ENCODE assay signal across 22 mouse cellular contexts in the genomic region with DNA sequence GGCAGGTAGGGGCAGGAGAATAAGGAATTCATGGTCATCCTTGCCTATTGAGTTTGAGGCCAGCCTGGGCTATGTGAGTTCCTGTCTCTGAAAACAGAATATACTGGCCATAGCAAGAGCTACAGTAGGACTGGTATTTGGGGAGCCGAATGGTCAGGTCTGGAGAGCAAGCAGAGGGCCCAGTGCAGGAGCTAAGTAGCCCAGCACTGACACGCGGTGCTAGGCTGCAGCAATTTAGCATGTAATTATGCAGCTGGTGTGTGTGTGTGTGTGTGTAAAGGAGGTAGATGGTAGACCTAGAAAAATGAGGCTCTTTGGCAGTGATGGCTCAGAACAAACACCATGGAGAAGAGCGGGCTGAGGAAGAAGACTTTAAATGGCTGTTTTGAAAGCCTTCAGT. TPM values are rescaled to one million over a fixed set of nuclear protein-coding genes. Genes with fewer than 3 reads are reported as not detected.
DNase-seq lines count a peak whose midpoint lies in the region; ATAC-seq lines count a peak whose summit lies in the region.
"Had no signal": no experiment of that assay in that cellular context is flagged by ENCODE, and none has a peak within 500 bp of the region (broad histone marks: within the 10 kb centered on the region; RNA-seq: fewer than 3 reads in every experiment).

No protein-coding gene starts in this region.

- no peak overlapping the region for H3K27ac ChIP-seq in heart, embryonic 12.5 days (ENCODE audit: poor library complexity, severe bottlenecking)
- H3K27ac ChIP-seq in liver, embryonic 11.5 days (ENCODE audit: low read depth, low read length), result no peak overlapping the region
- H3K27ac ChIP-seq in liver, embryonic 12.5 days, result no peak overlapping the region
- H3K27ac ChIP-seq: embryonic facial prominence, embryonic 13.5 days; embryonic facial prominence, embryonic 15.5 days; forebrain, embryonic 10.5 days; forebrain, embryonic 12.5 days had no signal

- H3K4me1 ChIP-seq in heart, embryonic 12.5 days (replicated peaks), result peaks cover 23% of the 10 kb centered on the region
- peaks cover 26% of the 10 kb centered on the region for H3K4me1 ChIP-seq in liver, embryonic 11.5 days (replicated peaks; ENCODE audit: control insufficient read depth, insufficient read depth, low read length)
- H3K4me1 ChIP-seq in liver, embryonic 12.5 days, result peaks cover 60% of the 10 kb centered on the region

- no peak overlapping the region for H3K9ac ChIP-seq in heart, embryonic 12.5 days
- H3K9ac ChIP-seq in liver, embryonic 11.5 days (ENCODE audit: low read depth, low read length), result peak overlapping the region; percentile 20; the same call in 1 of the 2 replicates
- H3K9ac ChIP-seq in liver, embryonic 12.5 days, result no peak overlapping the region
- H3K9ac ChIP-seq: embryonic facial prominence, embryonic 13.5 days; embryonic facial prominence, embryonic 15.5 days; forebrain, embryonic 12.5 days had no signal

- peak; percentile 83 for DNase-seq in heart, adult 11 months
- no peak for DNase-seq in liver, embryonic 11.5 days (ENCODE audit: low spot score)
- peak; percentile 6 for DNase-seq in naive thymus-derived CD4-positive, alpha-beta T cell, adult 2 months (ENCODE audit: low read depth)
- no peak for DNase-seq in urinary bladder, postnatal 36 days (ENCODE audit: low spot score in 2 of 2)
- DNase-seq: adrenal gland, adult 2 months; adrenal gland, postnatal 10 days; adrenal gland, postnatal 25 days; cerebellum, adult 11 months; cerebellum, adult 18-20 months; cerebellum, adult 8-10 months; cerebellum, adult 9-11 months; cerebellum, postnatal 14 days; cerebellum, postnatal 36 days; embryo, embryonic 11 days had no signal

- no peak overlapping the region for H3K4me3 ChIP-seq in heart, embryonic 12.5 days
- no peak overlapping the region for H3K4me3 ChIP-seq in liver, embryonic 11.5 days (ENCODE audit: low read depth, low read length)
- H3K4me3 ChIP-seq in liver, embryonic 12.5 days, result no peak overlapping the region
- H3K4me3 ChIP-seq: embryonic facial prominence, embryonic 13.5 days; embryonic facial prominence, embryonic 15.5 days; erythroblast, embryonic 14.5 days; forebrain, embryonic 10.5 days; forebrain, embryonic 12.5 days had no signal

- H3K36me3 ChIP-seq in heart, embryonic 12.5 days, result peaks cover 44% of the 10 kb centered on the region
- H3K36me3 ChIP-seq in liver, embryonic 11.5 days (ENCODE audit: control insufficient read depth, insufficient read depth, low read length), result peaks cover 6% of the 10 kb centered on the region; the same call in 1 of the 2 replicates
- peaks cover 55% of the 10 kb centered on the region for H3K36me3 ChIP-seq in liver, embryonic 12.5 days

- WGBS in heart, embryonic 12.5 days, result 95% methylated on average over 4 of the region's 4 CpGs
- 91% methylated on average over 4 of the region's 4 CpGs for WGBS in liver, embryonic 11.5 days
- 87% methylated on average over 4 of the region's 4 CpGs for WGBS in liver, embryonic 12.5 days (ENCODE audit: insufficient replicate concordance)

- no peaks in the 10 kb centered on the region for H3K27me3 ChIP-seq in heart, embryonic 12.5 days (replicated peaks)
- no peaks in the 10 kb centered on the region for H3K27me3 ChIP-seq in liver, embryonic 11.5 days (replicated peaks; ENCODE audit: control insufficient read depth, insufficient read depth, low read length)
- no peaks in the 10 kb centered on the region for H3K27me3 ChIP-seq in liver, embryonic 12.5 days (replicated peaks)
- H3K27me3 ChIP-seq: embryonic facial prominence, embryonic 13.5 days; embryonic facial prominence, embryonic 15.5 days; forebrain, embryonic 12.5 days had no signal

- no peak overlapping the region for H3K4me2 ChIP-seq in heart, embryonic 12.5 days
- no peak overlapping the region for H3K4me2 ChIP-seq in liver, embryonic 11.5 days
- H3K4me2 ChIP-seq in liver, embryonic 12.5 days, result no peak overlapping the region
- H3K4me2 ChIP-seq: embryonic facial prominence, embryonic 13.5 days; embryonic facial prominence, embryonic 15.5 days; forebrain, embryonic 12.5 days had no signal

- ATAC-seq in heart, embryonic 12.5 days (ENCODE audit: insufficient number of reproducible peaks, low FRiP score), result no peak
- ATAC-seq in liver, embryonic 11.5 days (replicated peaks; ENCODE audit: low FRiP score), result no peak
- ATAC-seq in liver, embryonic 12.5 days, result no peak
- ATAC-seq: forebrain, embryonic 14.5 days had no signal

- no peaks in the 10 kb centered on the region for H3K9me3 ChIP-seq in heart, embryonic 12.5 days (replicated peaks)
- no peaks in the 10 kb centered on the region for H3K9me3 ChIP-seq in liver, embryonic 11.5 days (ENCODE audit: control insufficient read depth, low read length)
- no peaks in the 10 kb centered on the region for H3K9me3 ChIP-seq in liver, embryonic 12.5 days (replicated peaks)
- H3K9me3 ChIP-seq: embryonic facial prominence, embryonic 13.5 days; embryonic facial prominence, embryonic 15.5 days; forebrain, embryonic 10.5 days; forebrain, embryonic 12.5 days had no signal

RNA-seq across cellular contexts. Expression of a gene that starts 6.7 kb away (rescaled TPM):
- polyA plus RNA-seq in heart, embryonic 12.5 days (2016; fragmentation: Nextera tagmentation; extraction: Ambion mirVana), result 14.1 and 15.7 TPM in 2 replicates
- 12.9 and 14.2 TPM in 2 replicates for polyA plus RNA-seq in liver, embryonic 11.5 days (2014; fragmentation: Nextera tagmentation; extraction: Ambion mirVana)
- polyA plus RNA-seq in liver, embryonic 12.5 days (2016; fragmentation: Nextera tagmentation; extraction: Ambion mirVana), result 9.2 and 9.3 TPM in 2 replicates

RNA-seq across cellular contexts. Expression of a gene that starts 12.8 kb away (rescaled TPM):
- 48.7 and 52.1 TPM in 2 replicates for polyA plus RNA-seq in heart, embryonic 12.5 days (2016; fragmentation: Nextera tagmentation; extraction: Ambion mirVana)
- 53.8 and 59.7 TPM in 2 replicates for polyA plus RNA-seq in liver, embryonic 11.5 days (2014; fragmentation: Nextera tagmentation; extraction: Ambion mirVana)
- polyA plus RNA-seq in liver, embryonic 12.5 days (2016; fragmentation: Nextera tagmentation; extraction: Ambion mirVana), result 48.6 and 49.4 TPM in 2 replicates

RNA-seq across cellular contexts. Expression of a gene that starts 15.9 kb away (rescaled TPM):
- 127 and 130 TPM in 2 replicates for polyA plus RNA-seq in heart, embryonic 12.5 days (2016; fragmentation: Nextera tagmentation; extraction: Ambion mirVana)
- 194 and 203 TPM in 2 replicates for polyA plus RNA-seq in liver, embryonic 11.5 days (2014; fragmentation: Nextera tagmentation; extraction: Ambion mirVana)
- polyA plus RNA-seq in liver, embryonic 12.5 days (2016; fragmentation: Nextera tagmentation; extraction: Ambion mirVana), result 115 and 119 TPM in 2 replicates

RNA-seq across cellular contexts. Expression of a gene that starts 36.6 kb away (rescaled TPM):
- 224 and 234 TPM in 2 replicates for polyA plus RNA-seq in heart, embryonic 12.5 days (2016; fragmentation: Nextera tagmentation; extraction: Ambion mirVana)
- polyA plus RNA-seq in liver, embryonic 11.5 days (2014; fragmentation: Nextera tagmentation; extraction: Ambion mirVana), result 1.4 and 4.3 TPM in 2 replicates
- 2.6 and 2.7 TPM in 2 replicates for polyA plus RNA-seq in liver, embryonic 12.5 days (2016; fragmentation: Nextera tagmentation; extraction: Ambion mirVana)

RNA-seq across cellular contexts. Expression of a gene that starts 41.4 kb away (rescaled TPM):
- 0.34 and 0.44 TPM in 2 replicates for polyA plus RNA-seq in heart, embryonic 12.5 days (2016; fragmentation: Nextera tagmentation; extraction: Ambion mirVana)
- 0.26 and 1.2 TPM in 2 replicates for polyA plus RNA-seq in liver, embryonic 11.5 days (2014; fragmentation: Nextera tagmentation; extraction: Ambion mirVana)
- 0.20 TPM in 2 replicates for polyA plus RNA-seq in liver, embryonic 12.5 days (2016; fragmentation: Nextera tagmentation; extraction: Ambion mirVana)

Comparison
In these comparisons a context has a peak if more than half of its experiments do, and no peak if none do; other contexts are left out.
1. DNase-seq: peak in heart, adult 11 months (single experiment) and naive thymus-derived CD4-positive, alpha-beta T cell, adult 2 months (single experiment); none in liver, embryonic 11.5 days (single experiment) and urinary bladder, postnatal 36 days (0 of 2).